Mouse (Mus musculus) ES-E14 (cell line): Measurements from ENCODE around the gene Tmprss2. TPM values are rescaled to one million over a fixed set of nuclear protein-coding genes. Genes with fewer than 3 reads are reported as not detected.

Experiments used
- DNase-seq: peaks from one replicate; pipeline ENCODE4 v3.0.0-alpha.2; 2013; ENCODE audit warnings: low read depth, low spot score
- H3K27ac ChIP-seq: 2 replicates; pipeline ENCODE4 v1.5.1; 2012; ENCODE audit warnings: low read depth, mild to moderate bottlenecking, low read length, moderate library complexity, mixed read lengths; ENCODE audit not compliant: poor library complexity, insufficient read depth, severe bottlenecking
- H3K36me3 ChIP-seq: 2 replicates; pipeline ENCODE4 v1.6.1; 2012; ENCODE audit warnings: mild to moderate bottlenecking, low read length, moderate library complexity, mixed read lengths; ENCODE audit not compliant: control insufficient read depth, poor library complexity, insufficient read depth, severe bottlenecking
- H3K4me1 ChIP-seq, 2 experiments: fragments of 150-350 bp in 1 of 2; sonication (generic) in 1 of 2; 2 replicates each; pipeline ENCODE4 v1.6.1; 2012; ENCODE audit warnings: low read length in 2 of 2, mild to moderate bottlenecking in 1 of 2, mixed read lengths in 1 of 2; ENCODE audit not compliant: control insufficient read depth in 2 of 2, insufficient read depth in 2 of 2, poor library complexity in 1 of 2
- H3K4me3 ChIP-seq, 2 experiments: fragments of 150-350 bp in 1 of 2; sonication (generic) in 1 of 2; 2 replicates each; pipeline ENCODE4 v1.5.1; 2012; ENCODE audit warnings: low read length in 2 of 2, low read depth in 1 of 2, mild to moderate bottlenecking in 1 of 2, mixed read lengths in 1 of 2; ENCODE audit not compliant: insufficient read depth in 1 of 2, poor library complexity in 1 of 2, severe bottlenecking in 1 of 2
- H3K9ac ChIP-seq: 2 replicates; pipeline ENCODE4 v1.6.1; 2012; ENCODE audit warnings: low read depth, mild to moderate bottlenecking, low read length, mixed read lengths; ENCODE audit not compliant: poor library complexity, insufficient read depth, severe bottlenecking
- H3K9me3 ChIP-seq: fragments of 150-350 bp; sonication (generic); 2 replicates; pipeline ENCODE4 v1.6.1; 2012; ENCODE audit warnings: low read depth, mild to moderate bottlenecking, low read length; ENCODE audit not compliant: control insufficient read depth, insufficient read depth
- CHD2 ChIP-seq: IDR thresholded peaks from 2 replicates; pipeline ENCODE4 v1.6.1; 2014; ENCODE audit warnings: mild to moderate bottlenecking, low read depth, low read length, inconsistent platforms
- HCFC1 ChIP-seq: IDR thresholded peaks from 2 replicates; pipeline ENCODE4 v1.6.1; 2012; ENCODE audit warnings: low read length, inconsistent platforms, borderline replicate concordance; ENCODE audit not compliant: insufficient read depth
- MAFK ChIP-seq: IDR thresholded peaks from 2 replicates; pipeline ENCODE4 v1.6.1; 2014; ENCODE audit warnings: mild to moderate bottlenecking, low read depth, low read length, inconsistent platforms; ENCODE audit not compliant: insufficient read depth
- ZC3H11A ChIP-seq: IDR thresholded peaks from 2 replicates; pipeline ENCODE4 v1.6.1; 2012; ENCODE audit warnings: low read depth, mild to moderate bottlenecking, inconsistent platforms, low read length, borderline replicate concordance
- ZNF384 ChIP-seq: IDR thresholded peaks from 2 replicates; pipeline ENCODE4 v1.6.1; 2012; ENCODE audit warnings: low read depth, low read length, inconsistent platforms
- in situ Hi-C, 2 experiments: fragments of 600-800 bp; cut with MboI; formaldehyde crosslinking; loops; one replicate each; pipeline ENCODE4 v1.15.1; 2025; ENCODE audit warnings: low sequenced_read_pairs in 2 of 2, inconsistent platforms in 1 of 2; ENCODE audit not compliant: unreplicated experiment in 2 of 2
- total RNA-seq: library from RNA; depleted of rRNA; stranded (reverse); fragments of 300-350 nt; gene quantifications from 2 replicates; pipeline ENCODE4 v1.2.3, GENCODE M21; 2012

Tmprss2 gene
- total RNA-seq, 1 experiment, result 1.7 TPM

- in situ Hi-C loops, result no loop called here
- Histone ChIP-seq H3K4me3 (no peak overlapping the region), H3K27ac (no peak overlapping the region), H3K9ac (no peak overlapping the region), H3K4me1 (peaks cover 0 to 4% of the 10 kb centered on the region in 2 experiments; a peak in 1 of 4 replicates), H3K36me3 (no peaks in the 10 kb centered on the region), H3K9me3 (no peaks in the 10 kb centered on the region)
- TF ChIP-seq ZNF384 (no peak), CHD2 (no peak), MAFK (no peak), ZC3H11A (no peak), HCFC1 (no peak)
- DNase-seq, result no peak
Measured at GRCm38 (mm10) chr16:97606829-97607228, 4.2 kb downstream of the Tmprss2 start.

GRCm38 (mm10) chr16:97605957-97606721 lies 4.9 kb downstream of the Tmprss2 start:
- Histone ChIP-seq H3K36me3 (no peaks in the 10 kb centered on the region), H3K27ac (no peak overlapping the region), H3K4me3 (no peak overlapping the region), H3K4me1 (peaks cover 0 to 4% of the 10 kb centered on the region in 2 experiments; a peak in 1 of 4 replicates), H3K9me3 (no peaks in the 10 kb centered on the region), H3K9ac (no peak overlapping the region)
- in situ Hi-C loops, result no loop called here
- DNase-seq, result no peak
- TF ChIP-seq CHD2 (no peak), ZNF384 (no peak), MAFK (no peak), ZC3H11A (no peak), HCFC1 (no peak)

GRCm38 (mm10) chr16:97602256-97602655 lies 8.7 kb downstream of the Tmprss2 start:
- no peaks in the 10 kb centered on the region for H3K4me1 ChIP-seq
- H3K36me3 ChIP-seq, result no peaks in the 10 kb centered on the region
- TF ChIP-seq HCFC1 (no peak), ZNF384 (no peak), ZC3H11A (no peak), MAFK (no peak), CHD2 (no peak)
- no peak overlapping the region for H3K9ac ChIP-seq
- H3K27ac ChIP-seq, result no peak overlapping the region
- H3K9me3 ChIP-seq, result no peaks in the 10 kb centered on the region
- H3K4me3 ChIP-seq, result no peak overlapping the region
- DNase-seq, result no peak
- in situ Hi-C loops, result no loop called here

GRCm38 (mm10) chr16:97600591-97600990 lies 10.4 kb downstream of the Tmprss2 start:
- DNase-seq, result no peak
- H3K9me3 ChIP-seq, result no peaks in the 10 kb centered on the region
- TF ChIP-seq MAFK (no peak), CHD2 (no peak), ZC3H11A (no peak), HCFC1 (no peak), ZNF384 (no peak)
- no peak overlapping the region for H3K9ac ChIP-seq
- in situ Hi-C loops, result no loop called here
- H3K27ac ChIP-seq, result no peak overlapping the region
- H3K4me3 ChIP-seq, result no peak overlapping the region
- no peaks in the 10 kb centered on the region for H3K36me3 ChIP-seq
- no peaks in the 10 kb centered on the region for H3K4me1 ChIP-seq

- DNase-seq, result no peak
- Histone ChIP-seq H3K27ac (no peak overlapping the region), H3K9ac (no peak overlapping the region), H3K4me1 (no peaks in the 10 kb centered on the region), H3K4me3 (no peak overlapping the region), H3K9me3 (no peaks in the 10 kb centered on the region), H3K36me3 (no peaks in the 10 kb centered on the region)
- in situ Hi-C loops, result loop anchor here in 1 of 2 experiments (10.0 kb wide), 1 partner anchor 283 kb away; no protein-coding TSS in a partner anchor
- TF ChIP-seq ZNF384 (no peak), ZC3H11A (no peak), MAFK (no peak), HCFC1 (no peak), CHD2 (no peak)
Measured at GRCm38 (mm10) chr16:97598046-97598445, 12.9 kb downstream of the Tmprss2 start.
